Mouse (Mus musculus) forebrain, embryonic 13.5 days (tissue): ENCODE results near the gene Erp27. TPM values are rescaled to one million over a fixed set of nuclear protein-coding genes. Genes with fewer than 3 reads are reported as not detected.
"Not testable (repeated sequence)": the region's sequence is repeated elsewhere in the genome, so short reads cannot be mapped to it uniquely, and the experiment has no call there.

Experiments
- ATAC-seq: fragments of 200-750 bp; cut with Nextera tagmentation; 2 replicates; pipeline ENCODE4 v1.8.0; 2017
- H3K27ac ChIP-seq: fragments of 300-500 bp; sonication (generic); 2 replicates; pipeline ENCODE4 v1.5.1; 2015; ENCODE audit warnings: inconsistent platforms, mild to moderate bottlenecking, moderate library complexity
- H3K27me3 ChIP-seq: fragments of 300-500 bp; sonication (generic); 2 replicates; pipeline ENCODE4 v1.6.1; 2015; ENCODE audit warnings: mild to moderate bottlenecking, inconsistent platforms
- H3K36me3 ChIP-seq: fragments of 300-500 bp; sonication (generic); 2 replicates; pipeline ENCODE4 v1.6.1; 2015; ENCODE audit warnings: mild to moderate bottlenecking, inconsistent platforms; ENCODE audit not compliant: poor library complexity, severe bottlenecking
- H3K4me1 ChIP-seq: fragments of 300-500 bp; sonication (generic); 2 replicates; pipeline ENCODE4 v1.6.1; 2015; ENCODE audit warnings: inconsistent platforms
- H3K4me2 ChIP-seq: fragments of 300-500 bp; sonication (generic); 2 replicates; pipeline ENCODE4 v1.6.1; 2015; ENCODE audit warnings: inconsistent platforms, mild to moderate bottlenecking, moderate library complexity
- H3K4me3 ChIP-seq: fragments of 300-500 bp; sonication (generic); 2 replicates; pipeline ENCODE4 v1.5.1; 2015; ENCODE audit warnings: mild to moderate bottlenecking, inconsistent platforms
- H3K9ac ChIP-seq: fragments of 300-500 bp; sonication (generic); 2 replicates; pipeline ENCODE4 v1.6.1; 2015; ENCODE audit warnings: mild to moderate bottlenecking, inconsistent platforms
- H3K9me3 ChIP-seq: fragments of 300-500 bp; sonication (generic); replicated peaks from 2 replicates; pipeline ENCODE4 v1.6.1; 2016; ENCODE audit warnings: inconsistent platforms
- WGBS: fragments of 180-500 bp; shearing (Covaris S2); methylation state at CpG from one replicate; pipeline ENCODE4 v1.1.7; 2015; 5-methylcytosine and 5-hydroxymethylcytosine counted together
- polyA plus RNA-seq: library from polyadenylated mRNA; unstranded; fragments of >200 nt; fragmentation: Nextera tagmentation; extraction: Ambion mirVana; gene quantifications from 2 replicates; pipeline ENCODE4 v1.2.1, GENCODE M21; 2015

The Erp27 gene
- 0.22 TPM in 1 of 2 replicates, not detected in the other for polyA plus RNA-seq

DNA sequence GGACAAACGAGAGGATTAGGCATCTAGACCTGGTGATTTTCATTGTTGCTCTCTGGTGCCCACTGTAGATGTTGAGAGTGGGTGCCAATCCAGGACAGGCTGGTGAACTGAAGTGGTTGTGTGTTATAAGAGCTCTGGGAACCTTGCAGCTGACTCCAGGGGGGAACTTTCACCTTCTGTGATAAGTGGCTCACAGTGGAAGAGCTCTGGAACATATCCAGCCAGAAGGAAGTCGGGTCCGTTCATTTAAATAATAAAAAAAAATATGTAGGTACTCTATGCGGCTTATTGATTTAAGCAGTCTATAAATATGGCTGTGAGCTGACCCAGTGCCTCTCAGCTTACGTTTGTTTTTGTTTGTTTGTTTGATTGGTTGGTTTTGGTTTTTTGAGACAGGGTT lies at the start of gene Erp27:
Gene Erp27 (minus strand): TSS at position 101 of the 400 bp plus-strand sequence.
- no peak within 1 kb of the TSS for H3K4me2 ChIP-seq
- H3K9ac ChIP-seq: no peak within 1 kb of the TSS
- no peak within 1 kb of the TSS for H3K27ac ChIP-seq
- WGBS: 86% methylated on average over 5 of the region's 5 CpGs
- no peak within 1 kb of the TSS for H3K4me3 ChIP-seq
- no peaks in the 10 kb centered on the region for H3K9me3 ChIP-seq
- H3K27me3 ChIP-seq: no peaks in the 10 kb centered on the region
- H3K4me1 ChIP-seq: no peaks in the 10 kb centered on the region
- no peak for ATAC-seq
- no peaks in the 10 kb centered on the region for H3K36me3 ChIP-seq

DNA sequence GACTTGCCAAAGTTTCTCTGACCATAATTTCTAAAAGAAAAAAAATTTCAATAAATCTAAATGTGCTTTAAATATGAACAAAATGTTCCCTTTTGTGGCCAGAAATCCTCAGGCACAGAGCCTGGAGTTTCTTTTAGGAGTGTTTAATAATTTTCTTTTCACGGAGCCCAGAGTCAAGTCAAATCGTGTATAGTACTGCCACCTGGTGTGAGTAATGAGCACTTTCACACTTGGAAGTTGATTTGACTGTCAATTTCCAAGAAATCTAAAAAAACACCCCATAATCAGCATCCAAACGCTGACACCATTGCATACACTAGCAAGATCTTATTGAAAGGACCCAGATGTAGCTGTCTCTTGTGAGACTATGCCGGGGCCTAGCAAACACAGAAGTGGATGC lies 46.9 kb upstream of the Erp27 start:
- 41% methylated on average over 4 of the region's 4 CpGs for WGBS
- H3K27me3 ChIP-seq, H3K9me3 ChIP-seq, ATAC-seq, H3K27ac ChIP-seq, H3K4me3 ChIP-seq, H3K36me3 ChIP-seq, H3K4me1 ChIP-seq, H3K4me2 ChIP-seq, H3K9ac ChIP-seq: not testable (repeated sequence)

DNA sequence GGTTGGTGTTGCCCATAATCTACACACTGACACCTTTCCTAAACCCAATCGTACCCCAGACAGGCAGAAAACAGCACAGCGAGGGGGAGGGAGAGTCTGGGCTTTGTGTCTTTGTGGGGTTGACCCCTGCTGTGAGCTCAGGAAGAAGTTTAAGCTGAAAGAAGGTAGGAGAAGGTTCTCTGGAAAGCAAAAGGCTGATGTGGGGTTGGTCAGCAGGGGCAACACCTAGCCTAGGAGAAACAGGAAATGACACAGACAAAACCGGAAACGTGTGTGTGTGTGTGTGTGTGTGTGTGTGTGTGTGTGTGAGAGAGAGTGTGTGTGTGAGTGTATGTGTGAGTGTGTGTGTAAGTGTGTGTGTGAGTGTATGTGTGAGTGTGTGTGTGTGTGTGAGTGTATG lies 45.5 kb upstream of the Erp27 start:
- H3K27ac ChIP-seq: no peak overlapping the region
- H3K36me3 ChIP-seq: no peaks in the 10 kb centered on the region
- no peak for ATAC-seq
- H3K9me3 ChIP-seq: no peaks in the 10 kb centered on the region
- H3K27me3 ChIP-seq: no peaks in the 10 kb centered on the region
- H3K4me2 ChIP-seq: no peak overlapping the region
- H3K4me3 ChIP-seq: no peak overlapping the region
- H3K9ac ChIP-seq: no peak overlapping the region
- H3K4me1 ChIP-seq: no peaks in the 10 kb centered on the region
- WGBS: 58% methylated on average over 4 of the region's 4 CpGs

DNA sequence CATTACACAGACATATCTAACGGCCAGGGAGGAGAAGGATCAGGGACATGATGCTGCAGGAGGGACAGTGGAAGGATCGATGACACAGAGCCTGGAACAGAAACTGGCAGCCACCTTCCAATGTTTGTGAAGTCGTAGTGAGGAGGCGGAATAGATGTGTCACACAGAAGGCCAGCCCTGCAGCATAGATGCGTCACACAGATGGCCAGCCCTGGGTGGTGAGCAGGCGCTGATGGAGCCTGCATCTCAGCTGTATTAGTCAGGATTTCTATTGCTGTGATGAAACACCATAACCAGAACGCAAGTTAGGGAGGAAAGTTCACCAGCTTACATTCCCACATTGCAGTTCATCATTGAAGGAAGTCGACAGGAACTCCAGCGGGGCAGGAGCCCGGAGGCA lies 43.9 kb upstream of the Erp27 start:
- no peak overlapping the region for H3K4me3 ChIP-seq

DNA sequence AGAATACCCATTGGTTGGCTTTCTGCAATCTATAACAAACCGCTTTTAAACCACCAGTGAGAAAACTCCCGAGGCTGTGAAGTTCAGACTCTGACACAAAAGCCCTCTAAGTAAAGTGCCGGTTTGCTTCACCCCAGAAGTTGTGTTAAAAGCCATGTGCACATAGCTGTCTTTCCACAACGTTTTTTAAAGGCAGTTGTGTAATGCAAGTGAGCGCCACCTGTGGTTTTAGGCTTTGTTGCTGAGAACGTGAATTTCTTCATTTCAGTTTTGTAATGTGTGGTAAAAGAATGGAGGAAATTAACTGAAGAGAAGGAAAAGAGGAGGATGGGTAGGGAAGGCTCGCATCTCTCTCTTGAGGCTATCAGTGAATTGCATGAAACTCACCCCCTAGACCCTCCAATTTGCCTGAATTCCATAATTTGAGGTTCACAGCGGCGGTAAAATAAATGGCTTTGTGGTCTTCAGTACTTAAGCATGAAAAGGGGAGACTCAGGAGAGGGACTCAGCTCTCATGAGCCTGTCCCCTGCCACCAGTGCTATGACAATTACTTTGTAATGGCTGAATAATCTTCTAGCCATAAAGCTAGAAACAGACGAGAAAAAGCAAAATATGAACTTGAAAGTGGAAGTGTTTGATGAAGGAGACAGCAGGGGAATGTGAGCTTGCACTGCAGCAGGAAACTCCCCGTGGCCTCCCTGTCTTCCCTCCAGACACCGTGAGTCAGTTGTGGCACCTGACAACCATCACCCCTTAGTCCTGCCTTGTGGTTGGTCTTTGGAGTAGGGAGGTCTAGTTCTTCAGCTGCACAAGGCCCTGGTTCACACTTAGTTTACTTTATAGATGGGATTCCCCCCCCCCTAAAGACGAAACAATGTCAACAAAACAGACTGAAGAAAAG lies 42.9 kb upstream of the Erp27 start:
- H3K4me2 ChIP-seq: no peak overlapping the region
- no peak overlapping the region for H3K4me3 ChIP-seq
- WGBS: 57% methylated on average over 13 of the region's 13 CpGs
- H3K4me1 ChIP-seq: no peaks in the 10 kb centered on the region
- no peak overlapping the region for H3K9ac ChIP-seq
- H3K36me3 ChIP-seq: no peaks in the 10 kb centered on the region
- H3K27ac ChIP-seq: no peak overlapping the region
- no peaks in the 10 kb centered on the region for H3K27me3 ChIP-seq
- no peak for ATAC-seq
- no peaks in the 10 kb centered on the region for H3K9me3 ChIP-seq

More for the DNA sequence above, 43.9 kb upstream of the Erp27 start:
- Histone ChIP-seq H3K9ac (no peak overlapping the region), H3K27me3 (no peaks in the 10 kb centered on the region), H3K27ac (no peak overlapping the region), H3K9me3 (no peaks in the 10 kb centered on the region), H3K36me3 (no peaks in the 10 kb centered on the region), H3K4me2 (no peak overlapping the region), H3K4me1 (no peaks in the 10 kb centered on the region)
- 83% methylated on average over 10 of the region's 10 CpGs for WGBS
- ATAC-seq: no peak

DNA sequence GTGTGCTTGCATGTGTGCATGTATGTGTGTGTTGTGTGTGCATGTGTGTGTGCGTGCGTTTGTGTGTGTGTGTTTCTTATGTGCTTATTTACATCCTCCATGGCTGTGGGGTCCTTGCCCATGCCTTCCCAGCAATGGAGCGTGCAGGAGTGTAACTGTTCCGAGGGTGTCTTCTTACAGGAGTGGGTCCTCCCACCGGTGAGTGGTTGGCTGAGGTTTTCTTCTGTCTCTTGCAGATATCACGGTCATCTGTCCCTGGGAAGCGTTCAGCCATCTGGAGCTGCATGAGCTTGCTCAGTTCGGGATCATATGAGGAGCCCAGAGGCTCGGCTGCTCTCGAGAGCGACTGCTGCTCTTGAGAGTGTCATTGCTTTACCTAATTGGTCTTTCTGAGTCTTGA lies 41.0 kb upstream of the Erp27 start:
- 90% methylated on average over 11 of the region's 11 CpGs for WGBS

DNA sequence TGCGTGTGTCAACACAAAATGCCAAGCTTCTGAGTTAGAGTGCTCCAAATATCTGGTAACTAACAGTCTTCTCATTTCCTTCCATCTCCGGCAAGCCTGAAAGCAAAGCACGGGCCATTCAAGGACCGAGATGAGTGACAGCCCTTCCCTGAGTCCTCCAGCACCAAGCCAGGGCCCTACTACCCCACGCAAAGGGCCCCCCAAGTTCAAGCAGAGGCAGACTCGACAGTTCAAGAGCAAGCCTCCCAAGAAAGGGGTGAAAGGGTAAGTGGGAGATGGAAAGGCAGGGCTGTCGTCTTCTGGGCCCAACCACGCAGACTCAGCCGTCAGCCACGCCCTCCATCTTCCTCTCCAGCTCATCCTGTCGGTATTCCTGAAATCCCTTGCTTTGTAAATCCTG lies 37.2 kb upstream of the Erp27 start:
- WGBS: 73% methylated on average over 11 of the region's 11 CpGs
- no peak overlapping the region for H3K9ac ChIP-seq
- no peaks in the 10 kb centered on the region for H3K27me3 ChIP-seq
- H3K4me3 ChIP-seq: no peak overlapping the region
- no peak overlapping the region for H3K4me2 ChIP-seq
- H3K9me3 ChIP-seq: no peaks in the 10 kb centered on the region
- H3K4me1 ChIP-seq: no peaks in the 10 kb centered on the region
- no peaks in the 10 kb centered on the region for H3K36me3 ChIP-seq
- no peak for ATAC-seq
- H3K27ac ChIP-seq: no peak overlapping the region

More for the DNA sequence above, 41.0 kb upstream of the Erp27 start:
- H3K4me1 ChIP-seq: no peaks in the 10 kb centered on the region
- no peaks in the 10 kb centered on the region for H3K27me3 ChIP-seq
- no peaks in the 10 kb centered on the region for H3K36me3 ChIP-seq
- no peaks in the 10 kb centered on the region for H3K9me3 ChIP-seq
- no peak overlapping the region for H3K9ac ChIP-seq
- no peak overlapping the region for H3K27ac ChIP-seq
- no peak for ATAC-seq
- H3K4me3 ChIP-seq: no peak overlapping the region
- no peak overlapping the region for H3K4me2 ChIP-seq

DNA sequence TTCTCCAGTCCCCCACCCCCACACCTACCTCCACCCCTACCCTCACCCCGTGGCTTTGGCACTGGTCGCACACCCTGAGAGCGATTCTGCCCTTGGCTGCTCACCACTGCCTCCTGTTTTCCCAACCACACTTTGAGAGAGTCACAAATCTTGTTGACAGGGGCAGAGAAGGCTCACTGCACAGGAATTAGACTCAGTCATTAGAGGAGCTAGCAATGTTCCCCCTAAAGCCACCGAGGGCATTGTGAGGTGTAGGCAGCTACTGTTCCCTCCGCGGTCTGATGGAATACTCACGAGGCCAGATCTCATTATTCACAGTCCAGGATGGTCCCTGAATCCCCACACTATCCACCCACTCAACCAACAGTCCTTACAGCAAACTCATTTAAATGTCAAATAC lies 35.1 kb upstream of the Erp27 start:
- no peaks in the 10 kb centered on the region for H3K27me3 ChIP-seq
- no peaks in the 10 kb centered on the region for H3K4me1 ChIP-seq
- no peaks in the 10 kb centered on the region for H3K36me3 ChIP-seq
- no peak overlapping the region for H3K4me3 ChIP-seq
- no peaks in the 10 kb centered on the region for H3K9me3 ChIP-seq
- no peak overlapping the region for H3K9ac ChIP-seq
- no peak overlapping the region for H3K27ac ChIP-seq
- 72% methylated on average over 7 of the region's 7 CpGs for WGBS
- no peak for ATAC-seq
- H3K4me2 ChIP-seq: no peak overlapping the region

DNA sequence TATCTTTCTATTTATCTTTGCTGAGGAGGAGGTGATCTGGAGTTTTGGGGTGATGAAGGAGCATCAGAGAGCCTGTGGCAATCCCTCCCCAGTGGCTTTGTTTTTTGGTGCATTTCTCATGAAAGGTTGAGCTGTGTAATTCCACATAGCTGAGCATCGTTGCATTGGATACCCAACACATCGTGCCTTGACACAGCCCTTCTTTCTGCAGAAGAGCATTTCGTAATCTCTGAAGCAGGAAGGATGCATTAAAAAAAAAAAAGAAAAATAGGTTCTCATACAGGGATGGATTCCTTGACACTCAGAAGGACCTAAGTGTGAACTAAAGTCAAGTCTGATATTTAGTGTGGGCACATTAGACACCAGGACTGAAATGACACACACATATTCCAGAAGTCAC lies 33.3 kb upstream of the Erp27 start:
- no peak overlapping the region for H3K4me3 ChIP-seq
- ATAC-seq: no peak
- H3K27me3 ChIP-seq: no peaks in the 10 kb centered on the region
- no peaks in the 10 kb centered on the region for H3K4me1 ChIP-seq
- no peaks in the 10 kb centered on the region for H3K36me3 ChIP-seq
- no peaks in the 10 kb centered on the region for H3K9me3 ChIP-seq
- no peak overlapping the region for H3K27ac ChIP-seq
- 85% methylated on average over 3 of the region's 3 CpGs for WGBS
- no peak overlapping the region for H3K9ac ChIP-seq
- no peak overlapping the region for H3K4me2 ChIP-seq

DNA sequence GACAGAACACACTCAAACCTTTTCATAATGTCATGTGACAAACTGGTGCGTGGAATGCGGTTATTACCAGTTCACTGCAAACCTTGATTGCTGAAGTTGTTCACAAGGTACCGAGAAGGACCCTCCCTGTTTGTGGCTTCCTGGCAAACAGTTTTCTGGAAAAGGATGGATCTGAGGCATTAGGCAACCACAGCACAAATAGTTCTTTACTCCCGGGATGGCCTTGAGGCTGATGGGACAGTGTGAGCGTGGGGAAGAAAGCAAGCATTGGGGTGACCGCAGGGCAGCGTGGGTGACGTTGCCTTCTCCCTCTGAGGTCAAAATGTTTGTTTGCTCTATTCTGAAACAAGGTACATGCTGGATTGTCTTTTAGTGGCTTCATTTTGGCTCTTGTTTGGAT lies 32.7 kb upstream of the Erp27 start:
- no peak for ATAC-seq
- Histone ChIP-seq H3K27ac (no peak overlapping the region), H3K9ac (no peak overlapping the region), H3K27me3 (no peaks in the 10 kb centered on the region), H3K4me2 (no peak overlapping the region), H3K9me3 (no peaks in the 10 kb centered on the region), H3K4me1 (no peaks in the 10 kb centered on the region), H3K4me3 (no peak overlapping the region), H3K36me3 (no peaks in the 10 kb centered on the region)
- WGBS: 90% methylated on average over 8 of the region's 8 CpGs

DNA sequence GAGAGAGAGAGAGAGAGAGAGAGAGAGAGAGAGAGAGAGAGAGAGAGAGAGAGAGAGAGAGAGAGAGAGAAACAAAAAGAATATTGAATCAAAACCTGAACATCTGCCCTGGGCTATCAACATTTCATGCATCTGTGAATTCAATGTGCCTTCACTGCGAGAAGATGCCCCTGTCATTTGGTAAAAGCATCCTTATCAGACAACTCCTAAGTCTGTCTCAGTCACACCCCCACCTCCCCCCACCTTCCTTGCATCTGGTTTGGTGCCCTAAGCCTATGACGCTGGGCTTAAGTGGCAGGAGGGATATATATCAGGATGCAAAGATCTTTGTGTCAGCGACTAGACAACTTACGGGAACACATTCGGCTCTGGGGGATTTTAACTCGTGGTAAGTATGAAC lies 32.2 kb upstream of the Erp27 start:
- WGBS: 86% methylated on average over 6 of the region's 6 CpGs
- Histone ChIP-seq H3K9ac (no peak overlapping the region), H3K36me3 (no peaks in the 10 kb centered on the region), H3K27me3 (no peaks in the 10 kb centered on the region), H3K9me3 (no peaks in the 10 kb centered on the region), H3K27ac (no peak overlapping the region), H3K4me1 (no peaks in the 10 kb centered on the region), H3K4me2 (no peak overlapping the region), H3K4me3 (no peak overlapping the region)
- ATAC-seq: no peak

DNA sequence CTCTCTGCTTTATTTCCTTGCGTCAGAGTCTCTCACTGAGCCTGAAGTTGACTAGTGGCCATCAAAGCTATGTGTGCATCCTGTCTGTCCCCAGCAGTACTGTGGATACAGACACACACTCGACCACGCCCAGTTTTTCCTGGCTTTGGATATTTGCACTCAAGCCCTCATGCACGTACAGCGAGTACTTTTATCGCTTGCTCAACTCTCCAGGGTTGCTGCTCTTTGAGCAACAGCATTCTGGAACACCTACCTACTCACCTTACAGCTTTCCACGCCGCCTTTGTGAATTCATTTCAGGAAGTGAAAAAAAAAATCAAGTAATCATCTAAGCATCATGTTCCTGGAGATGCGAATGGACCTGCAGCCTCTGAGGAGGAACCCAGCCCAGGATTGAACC lies 30.9 kb upstream of the Erp27 start:
- no peak overlapping the region for H3K9ac ChIP-seq
- no peaks in the 10 kb centered on the region for H3K36me3 ChIP-seq
- peaks cover 2% of the 10 kb centered on the region for H3K4me1 ChIP-seq
- ATAC-seq: no peak
- H3K4me3 ChIP-seq: no peak overlapping the region
- no peak overlapping the region for H3K4me2 ChIP-seq
- 87% methylated on average over 9 of the region's 9 CpGs for WGBS
- no peaks in the 10 kb centered on the region for H3K27me3 ChIP-seq
- no peak overlapping the region for H3K27ac ChIP-seq
- H3K9me3 ChIP-seq: no peaks in the 10 kb centered on the region

DNA sequence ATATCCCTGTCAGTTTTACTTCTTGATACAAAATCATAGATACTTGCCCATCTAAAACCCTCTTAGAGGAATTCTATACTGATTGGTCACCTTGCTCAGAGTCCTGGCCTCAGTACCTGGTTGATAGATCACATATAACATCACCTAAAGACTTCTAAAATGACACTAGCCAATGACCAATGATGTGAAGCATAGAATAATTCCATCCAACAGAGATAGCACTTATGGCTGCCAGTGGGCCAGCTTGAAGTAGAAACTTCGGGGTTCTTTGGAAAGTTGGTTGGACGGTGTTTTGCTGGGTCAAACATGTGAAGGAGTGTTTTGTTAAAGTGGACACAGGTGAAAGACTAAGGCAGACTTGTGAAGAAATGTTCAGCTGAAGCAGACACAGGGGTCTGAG lies 28.2 kb upstream of the Erp27 start:
- Histone ChIP-seq H3K4me2 (no peak overlapping the region), H3K27me3 (no peaks in the 10 kb centered on the region), H3K4me1 (peaks cover 10% of the 10 kb centered on the region), H3K9me3 (no peaks in the 10 kb centered on the region), H3K9ac (no peak overlapping the region), H3K27ac (no peak overlapping the region), H3K4me3 (no peak overlapping the region), H3K36me3 (no peaks in the 10 kb centered on the region)
- 94% methylated on average over 2 of the region's 2 CpGs for WGBS
- ATAC-seq: no peak
